Mouse (Mus musculus) right cerebral cortex, postnatal 36 days (tissue): ENCODE measurements around the gene Tcf7l1.

ENCODE experiments used
- DNase-seq, 2 experiments: peaks; one replicate each; pipeline ENCODE4 v3.0.0; 2022; ENCODE audit warnings: low spot score in 2 of 2, mixed read lengths in 1 of 2

Gene Tcf7l1

GRCm38 (mm10) chr6:72663000-72663399 lies 126.1 kb downstream of the Tcf7l1 start:
- no peak for DNase-seq

GRCm38 (mm10) chr6:72660391-72660720 lies 128.7 kb downstream of the Tcf7l1 start:
- no peak for DNase-seq

DNA sequence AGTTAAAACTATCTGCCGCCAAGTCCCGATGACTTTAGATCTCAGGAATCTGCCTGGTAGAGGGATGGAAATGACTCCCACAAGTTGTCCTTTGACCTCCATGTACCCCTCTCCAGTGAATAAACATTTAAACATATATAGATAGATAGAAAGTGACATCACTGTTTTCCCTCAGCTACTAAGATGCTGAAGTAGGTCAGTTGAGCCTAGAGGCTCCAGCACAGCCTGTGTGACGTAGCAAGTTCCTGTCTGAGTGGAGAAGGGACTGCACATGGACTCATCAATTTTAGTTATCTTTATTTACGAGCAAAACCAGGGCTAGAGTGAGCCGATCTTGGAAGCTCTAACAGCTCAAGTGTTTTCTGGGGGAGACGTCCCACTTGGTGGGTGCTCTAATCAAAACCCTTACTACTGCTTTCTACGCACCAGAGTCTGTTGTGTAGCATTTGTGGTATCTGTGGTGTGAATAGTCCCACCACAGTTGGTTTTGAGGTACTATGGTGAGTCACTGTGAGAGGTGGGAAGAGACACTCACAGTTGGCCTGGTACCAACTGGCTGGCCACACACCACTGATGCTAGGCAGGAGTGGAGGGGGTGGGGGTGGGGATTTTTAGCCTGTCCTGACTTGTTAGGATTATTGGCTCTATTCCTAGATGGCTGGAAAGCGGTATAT lies 129.2 kb downstream of the Tcf7l1 start:
- DNase-seq: no peak

DNA sequence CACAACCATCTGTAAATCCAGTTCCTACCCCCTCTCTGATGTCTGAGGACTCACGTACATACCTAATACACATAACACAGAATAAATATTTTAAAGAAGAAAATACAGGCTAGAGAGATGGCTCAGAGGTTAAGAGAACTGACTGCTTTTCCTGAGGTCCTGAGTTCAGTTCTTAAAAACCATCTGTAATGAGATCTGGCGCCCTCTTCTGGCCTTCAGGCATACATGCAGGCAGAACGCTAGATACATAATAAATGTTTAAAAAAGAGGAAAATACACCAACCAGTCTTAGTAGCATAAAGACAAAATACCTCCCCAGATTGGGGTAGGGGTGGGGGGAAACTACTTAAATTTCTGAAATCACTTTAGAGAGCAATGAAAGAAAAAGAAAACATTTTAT lies 131.0 kb downstream of the Tcf7l1 start:
- no peak for DNase-seq

GRCm38 (mm10) chr6:72656053-72656442 lies 133.0 kb downstream of the Tcf7l1 start:
- DNase-seq: no peak

DNA sequence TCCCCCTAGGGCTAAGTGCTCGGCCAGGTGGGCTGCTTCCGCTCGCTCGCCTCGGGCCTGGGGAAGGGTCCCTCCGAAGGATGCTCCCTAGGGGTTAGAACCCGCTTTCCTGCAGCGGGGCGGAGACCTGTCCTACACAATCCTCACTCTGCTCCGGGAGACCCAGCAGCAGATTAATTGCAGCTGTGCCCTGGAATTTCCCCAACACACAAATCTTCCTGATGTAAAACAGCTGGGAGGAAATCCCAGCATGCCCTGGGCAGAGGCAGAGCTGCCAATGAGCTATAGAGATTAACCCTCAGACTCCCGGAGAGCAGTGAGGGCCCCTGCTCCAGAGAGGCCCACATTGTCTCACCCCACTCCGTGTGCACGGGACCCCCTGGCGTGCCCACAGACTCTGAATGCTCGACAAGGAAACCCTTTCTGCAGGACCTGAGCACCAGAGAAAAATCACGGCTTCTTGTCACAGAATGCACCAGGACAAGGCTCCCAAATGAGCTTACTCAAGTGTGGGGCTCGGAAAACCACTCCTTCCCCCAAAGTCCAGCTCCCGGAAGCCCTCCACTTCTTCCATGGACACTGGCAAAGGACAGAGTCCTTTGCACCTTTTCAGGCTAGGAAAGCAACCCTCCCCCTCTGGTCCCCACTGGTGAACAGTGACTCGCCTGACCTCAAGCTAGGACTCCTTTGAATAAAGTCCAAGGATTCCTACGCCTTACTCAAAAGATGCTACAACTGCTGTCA lies 133.6 kb downstream of the Tcf7l1 start:
- no peak for DNase-seq

- DNase-seq: no peak
Observed at GRCm38 (mm10) chr6:72654355-72654754, 134.7 kb downstream of the Tcf7l1 start.

GRCm38 (mm10) chr6:72653419-72653818 lies 135.6 kb downstream of the Tcf7l1 start:
- DNase-seq: no peak

DNA sequence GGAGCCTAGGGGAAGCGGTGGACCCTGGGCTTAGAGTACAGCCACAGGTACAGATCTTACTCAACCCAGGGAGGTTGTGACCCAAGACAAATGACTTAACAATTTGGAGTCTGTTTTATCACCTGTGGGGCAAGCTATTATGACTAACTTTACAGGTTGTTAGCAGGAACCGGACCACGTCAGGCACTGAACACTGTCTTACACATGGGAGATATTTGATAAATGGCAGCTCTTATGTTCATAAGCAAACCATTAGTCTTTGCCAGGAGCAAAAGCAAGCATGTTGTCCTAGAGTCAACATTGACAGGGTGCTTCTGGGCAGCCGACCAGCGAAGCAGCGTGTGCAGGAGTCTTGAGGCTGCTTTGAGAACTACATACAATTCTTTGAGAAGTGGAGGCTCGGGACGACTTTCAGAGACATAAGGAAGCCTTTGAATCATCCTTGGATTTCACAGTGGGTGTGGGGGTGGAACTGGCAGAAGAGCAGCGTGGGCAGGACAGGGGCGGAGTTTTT lies 138.7 kb downstream of the Tcf7l1 start:
- DNase-seq: peak; percentile 61 to 76

GRCm38 (mm10) chr6:72648002-72648595 lies 141.0 kb downstream of the Tcf7l1 start:
- no peak for DNase-seq

- peak; percentile 55 to 68 for DNase-seq
Observed at GRCm38 (mm10) chr6:72647383-72647820, 141.7 kb downstream of the Tcf7l1 start.

- DNase-seq: no peak
Observed at GRCm38 (mm10) chr6:72645364-72645763, 143.7 kb downstream of the Tcf7l1 start.

DNA sequence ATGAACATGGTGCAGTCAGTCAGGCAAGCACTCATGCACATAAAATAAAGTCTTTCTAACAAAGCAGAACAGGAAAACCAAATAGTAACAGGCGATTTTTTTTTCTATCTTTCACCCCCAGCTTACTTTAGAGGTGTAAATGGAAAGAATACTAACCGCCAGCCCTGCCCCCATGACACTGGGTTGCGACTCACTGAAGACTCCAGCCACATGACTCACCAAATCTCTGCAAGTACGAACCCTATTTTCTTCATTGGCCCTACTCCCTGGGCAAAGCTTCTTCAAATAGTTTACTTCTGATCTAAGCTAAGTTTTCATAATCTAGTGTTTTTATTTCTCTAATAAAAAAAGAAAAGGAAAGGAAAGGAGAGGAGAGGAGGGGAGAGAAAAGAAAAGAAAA lies 144.5 kb downstream of the Tcf7l1 start:
- no peak for DNase-seq

GRCm38 (mm10) chr6:72641218-72641954 lies 147.7 kb downstream of the Tcf7l1 start:
- no peak for DNase-seq

DNA sequence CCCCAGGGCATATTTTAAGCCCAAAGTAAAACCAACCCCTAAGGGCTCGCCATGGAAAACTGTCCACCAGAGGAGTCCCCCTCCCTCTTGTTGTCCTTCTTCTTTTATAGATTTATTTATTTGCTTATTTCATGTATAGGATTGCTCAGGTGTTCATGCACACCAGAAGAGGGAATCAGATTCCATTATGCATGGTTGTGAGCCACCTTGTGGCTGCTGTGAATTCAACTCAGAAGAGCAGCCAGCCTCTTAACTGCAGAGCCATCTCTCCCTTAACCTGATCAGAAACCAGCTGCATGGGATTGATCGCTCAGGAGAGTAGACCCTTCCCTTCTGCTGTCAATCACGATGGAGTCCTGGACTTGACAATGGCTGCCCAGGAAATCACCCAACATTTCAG lies 152.1 kb downstream of the Tcf7l1 start:
- DNase-seq: no peak

DNA sequence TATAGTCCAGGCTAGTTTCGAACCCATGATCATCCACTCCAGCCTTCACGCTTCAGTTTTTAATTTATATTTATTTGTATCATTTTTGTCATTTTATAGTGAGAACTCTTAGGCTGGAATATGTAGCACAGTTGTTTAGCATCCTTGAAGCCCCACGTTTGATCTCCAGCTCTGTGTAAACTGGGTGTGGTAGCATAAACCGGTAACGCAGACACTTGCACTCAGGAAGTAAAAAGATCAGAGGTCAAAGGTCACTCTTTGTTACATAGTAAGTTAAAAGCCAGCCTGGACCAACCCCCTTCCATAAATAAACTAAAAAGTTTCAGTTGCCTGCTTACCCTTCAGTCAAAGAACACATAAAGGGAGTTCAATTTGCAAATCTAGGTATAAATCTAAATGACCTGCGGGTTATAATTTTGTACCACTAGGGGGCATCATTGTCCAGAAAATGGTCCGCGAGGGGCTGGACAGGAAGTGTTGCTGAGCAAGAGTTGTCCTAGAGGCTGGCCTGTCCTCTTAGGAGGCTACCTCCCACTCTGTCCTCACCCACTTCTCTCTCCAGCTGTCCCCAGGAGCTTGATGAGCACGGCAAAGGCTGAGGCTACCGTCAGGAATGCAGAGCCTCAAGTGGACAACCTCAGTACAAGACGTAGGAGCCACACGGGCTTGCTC lies 153.2 kb downstream of the Tcf7l1 start:
- no peak for DNase-seq

DNA sequence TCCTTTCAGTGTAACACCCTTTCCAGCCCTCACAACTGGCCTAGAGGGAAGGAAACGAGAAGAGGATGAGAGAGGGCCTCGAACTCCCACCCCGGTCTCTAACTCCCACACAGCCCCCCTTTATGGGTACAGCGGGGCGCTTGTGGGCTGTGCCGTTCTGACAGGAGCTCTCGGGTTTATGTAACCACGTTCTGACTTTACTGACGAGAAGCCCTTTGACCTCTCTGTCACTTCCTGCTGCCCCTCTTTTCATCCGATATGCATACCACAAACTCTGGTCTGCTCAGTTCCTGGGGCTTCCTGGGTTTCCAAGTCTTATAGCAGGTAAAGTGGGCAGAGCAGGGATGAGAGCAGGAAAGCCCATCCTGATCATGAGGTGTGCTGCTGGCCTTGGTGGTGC lies 154.7 kb downstream of the Tcf7l1 start:
- DNase-seq: no peak

GRCm38 (mm10) chr6:72631700-72632099 lies 157.4 kb downstream of the Tcf7l1 start:
- DNase-seq: no peak

- DNase-seq: no peak
Observed at GRCm38 (mm10) chr6:72630961-72631360, 158.1 kb downstream of the Tcf7l1 start.

DNA sequence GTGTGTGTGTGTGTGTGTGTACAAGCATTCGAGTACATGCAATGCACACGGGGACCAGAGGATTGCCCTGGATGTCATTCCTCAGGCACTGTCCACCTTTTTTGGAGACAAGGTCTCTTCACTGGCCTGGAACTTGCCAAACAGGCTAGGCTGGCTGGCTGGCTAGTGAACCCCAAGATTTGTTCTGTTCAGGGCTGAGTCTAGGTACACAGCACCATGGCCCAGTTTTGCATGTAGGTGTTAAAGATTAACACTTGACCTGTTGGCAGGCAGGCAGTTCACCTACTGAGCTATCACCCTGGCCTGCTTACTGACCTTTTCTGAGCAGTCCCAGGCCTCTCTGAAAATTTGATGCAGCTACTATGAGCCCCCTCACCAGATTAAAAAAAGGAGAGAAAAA lies 158.7 kb downstream of the Tcf7l1 start:
- no peak for DNase-seq

- DNase-seq: no peak
Observed at GRCm38 (mm10) chr6:72627276-72627675, 161.8 kb downstream of the Tcf7l1 start.

GRCm38 (mm10) chr6:72626391-72626790 lies 162.7 kb downstream of the Tcf7l1 start:
- DNase-seq: no peak
